Mouse (Mus musculus) kidney, adult 2 months (tissue): ENCODE results near the gene Gm9918.

Experiments
- CTCF ChIP-seq: fragments of 200-500 bp; conservative IDR thresholded peaks from 2 replicates; pipeline ENCODE4 v1.5.1; 2011; ENCODE audit warnings: low read depth, mild to moderate bottlenecking, control low read depth, low read length, moderate library complexity, mixed read lengths; ENCODE audit not compliant: insufficient read depth, insufficient read length
- POLR2A ChIP-seq: fragments of 200-500 bp; IDR thresholded peaks from one replicate; pipeline ENCODE4 v1.6.1; 2011; ENCODE audit warnings: low read depth, low read length, control low read depth

DNA sequence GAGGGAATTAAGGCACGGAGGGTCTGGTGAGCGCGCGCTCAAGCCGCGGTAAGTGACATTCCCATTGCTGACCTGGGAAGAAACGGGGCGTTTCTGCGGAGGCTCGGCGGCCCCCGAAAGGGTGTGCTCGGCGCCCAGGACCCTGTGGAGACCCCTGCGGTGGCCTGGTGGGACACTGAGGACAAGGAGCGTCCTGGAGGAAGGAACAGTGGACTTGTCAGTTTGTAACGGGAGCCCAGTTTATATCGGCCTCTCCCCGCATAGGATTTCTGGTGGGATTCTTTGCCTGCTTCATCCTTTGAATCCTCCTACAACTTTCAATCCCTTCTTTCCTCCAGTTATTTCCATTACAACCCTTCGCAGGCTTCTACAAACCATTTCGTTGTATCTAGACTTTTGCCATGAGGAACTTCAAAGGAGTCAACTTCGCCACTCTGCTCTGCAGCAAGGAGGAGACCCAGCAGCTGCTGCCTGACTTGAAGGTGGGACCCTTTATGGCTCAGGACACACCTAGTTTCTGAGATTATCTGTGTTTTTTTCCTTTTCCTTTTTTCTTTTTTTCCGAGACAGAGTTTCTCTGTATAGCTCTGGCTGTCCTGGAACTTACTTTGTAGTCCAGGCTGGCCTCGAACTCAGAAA lies 26.1 kb downstream of the Gm9918 start:
- no peak for TF ChIP-seq CTCF
- TF ChIP-seq POLR2A = no peak
